Mouse (Mus musculus) lung, postnatal 0 days (tissue): ENCODE data around the gene Mettl14.

ENCODE experiments used
- CTCF ChIP-seq: IDR thresholded peaks from 2 replicates; pipeline ENCODE4 v1.5.1; 2016; ENCODE audit warnings: antibody characterized with exemption, mild to moderate bottlenecking
- EP300 ChIP-seq: IDR thresholded peaks from 2 replicates; pipeline ENCODE4 v1.6.1; 2016; ENCODE audit warnings: antibody characterized with exemption, mild to moderate bottlenecking, control low read depth

- TF ChIP-seq CTCF (no peak), EP300 (no peak)
Observed at GRCm38 (mm10) chr3:123384435-123384834, 1.5 kb downstream of the Mettl14 start.
